Mouse (Mus musculus) right cerebral cortex, postnatal 14 days (tissue): ENCODE measurements around the gene Cd44.

ENCODE experiments used
- DNase-seq: peaks from one replicate; pipeline ENCODE4 v3.0.0; 2022

Cd44 gene

GRCm38 (mm10) chr2:102867396-102868088 lies 33.9 kb downstream of the Cd44 start:
- no peak for DNase-seq

GRCm38 (mm10) chr2:102866594-102866993 lies 34.9 kb downstream of the Cd44 start:
- DNase-seq: no peak

- DNase-seq: no peak
Observed at GRCm38 (mm10) chr2:102865354-102865752, 36.1 kb downstream of the Cd44 start.

- DNase-seq: no peak
Observed at GRCm38 (mm10) chr2:102864695-102865353, 36.6 kb downstream of the Cd44 start.

GRCm38 (mm10) chr2:102864036-102864435 lies 37.4 kb downstream of the Cd44 start:
- DNase-seq: no peak

GRCm38 (mm10) chr2:102863583-102863982 lies 37.9 kb downstream of the Cd44 start:
- DNase-seq: no peak

- no peak for DNase-seq
Observed at GRCm38 (mm10) chr2:102862706-102863105, 38.8 kb downstream of the Cd44 start.

GRCm38 (mm10) chr2:102858271-102858670 lies 43.2 kb downstream of the Cd44 start:
- DNase-seq: no peak

GRCm38 (mm10) chr2:102853297-102853696 lies 48.2 kb downstream of the Cd44 start:
- DNase-seq: no peak

GRCm38 (mm10) chr2:102851936-102852477 lies 49.5 kb downstream of the Cd44 start:
- DNase-seq: no peak

GRCm38 (mm10) chr2:102850026-102850425 lies 51.4 kb downstream of the Cd44 start:
- no peak for DNase-seq

- no peak for DNase-seq
Observed at GRCm38 (mm10) chr2:102848811-102849433, 52.5 kb downstream of the Cd44 start.

- no peak for DNase-seq
Observed at GRCm38 (mm10) chr2:102841231-102841630, 60.2 kb downstream of the Cd44 start.

- DNase-seq: no peak
Observed at GRCm38 (mm10) chr2:102838179-102838578, 63.3 kb downstream of the Cd44 start.

- no peak for DNase-seq
Observed at GRCm38 (mm10) chr2:102831547-102831946, 69.9 kb downstream of the Cd44 start.

- DNase-seq: peak; percentile 49
Observed at GRCm38 (mm10) chr2:102829201-102829600, 72.3 kb downstream of the Cd44 start.

- DNase-seq: no peak
Observed at GRCm38 (mm10) chr2:102828381-102828780, 73.1 kb downstream of the Cd44 start.

GRCm38 (mm10) chr2:102827841-102828240 lies 73.6 kb downstream of the Cd44 start:
- DNase-seq: no peak

GRCm38 (mm10) chr2:102825961-102826633 lies 75.4 kb downstream of the Cd44 start:
- no peak for DNase-seq

- DNase-seq: peak; percentile 17
Observed at GRCm38 (mm10) chr2:102822036-102822435, 79.4 kb downstream of the Cd44 start.

GRCm38 (mm10) chr2:102820790-102821189 lies 80.7 kb downstream of the Cd44 start:
- DNase-seq: no peak

GRCm38 (mm10) chr2:102820225-102820711 lies 81.2 kb downstream of the Cd44 start:
- no peak for DNase-seq

GRCm38 (mm10) chr2:102815289-102815809 lies 86.1 kb downstream of the Cd44 start:
- no peak for DNase-seq
